Mouse (Mus musculus) CH12.LX (cell line): Measurements from ENCODE around the gene 4932438H23Rik.

Experiments
- CTCF ChIP-seq, 2 experiments: IDR thresholded peaks in 1 of 2; conservative IDR thresholded peaks in 1 of 2; 2 replicates each; pipeline ENCODE4 v1.5.1; 2011 to 2012; ENCODE audit warnings: low read depth in 2 of 2, low read length in 2 of 2, improper control_type of control experiment in 1 of 2, inconsistent platforms in 1 of 2, mild to moderate bottlenecking in 1 of 2, moderate library complexity in 1 of 2
- GABPA ChIP-seq: IDR thresholded peaks from 2 replicates; pipeline ENCODE4 v1.6.1; 2012; ENCODE audit warnings: low read depth, low read length, improper control_type of control experiment, inconsistent platforms; ENCODE audit not compliant: insufficient replicate concordance
- MAZ ChIP-seq: IDR thresholded peaks from 2 replicates; pipeline ENCODE4 v1.6.1; 2012; ENCODE audit warnings: low read depth, mild to moderate bottlenecking, inconsistent platforms, low read length, improper control_type of control experiment, moderate library complexity
- POLR2A ChIP-seq: IDR thresholded peaks from 2 replicates; pipeline ENCODE4 v1.6.1; 2011; ENCODE audit warnings: low read depth, mild to moderate bottlenecking, improper control_type of control experiment, low read length
- RCOR1 ChIP-seq: conservative IDR thresholded peaks from 2 replicates; pipeline ENCODE4 v1.6.1; 2012; ENCODE audit warnings: low read depth, mild to moderate bottlenecking, inconsistent platforms, low read length, improper control_type of control experiment
- ZKSCAN1 ChIP-seq: IDR thresholded peaks from 2 replicates; pipeline ENCODE4 v1.6.1; 2012; ENCODE audit warnings: low read depth, inconsistent platforms, low read length, improper control_type of control experiment, borderline replicate concordance
- ZMIZ1 ChIP-seq: IDR thresholded peaks from 2 replicates; pipeline ENCODE4 v1.6.1; 2012; ENCODE audit warnings: low read depth, mild to moderate bottlenecking, inconsistent platforms, low read length, improper control_type of control experiment

DNA sequence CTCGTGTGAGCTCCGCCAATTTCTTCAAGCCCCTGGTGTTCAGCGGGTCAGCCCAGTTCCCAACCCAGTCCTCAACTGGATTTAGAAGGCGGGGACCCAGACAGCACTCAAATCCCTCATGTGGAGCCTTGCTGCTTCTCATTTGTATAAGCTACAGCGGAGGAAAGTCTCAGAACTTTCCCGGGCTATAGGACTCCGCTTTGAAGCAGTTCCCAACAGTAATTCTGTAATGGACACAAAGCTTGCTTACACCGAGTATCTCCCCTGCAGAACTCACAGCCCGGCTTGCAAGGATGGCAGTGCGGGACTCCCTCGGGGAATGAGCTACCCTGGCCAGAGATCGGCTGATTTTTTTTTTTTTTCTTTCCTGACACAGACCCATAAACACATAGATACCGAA lies 45.1 kb upstream of the 4932438H23Rik start:
- TF ChIP-seq POLR2A (no peak), GABPA (no peak), ZKSCAN1 (no peak), CTCF (conservative IDR thresholded peaks at IDR 0.05 in 1 of 2, IDR thresholded peaks at IDR 0.05 in 1 of 2; ENCODE audit: low read depth in 2 of 2, low read length in 2 of 2) (no peak), RCOR1 (no peak), ZMIZ1 (no peak), MAZ (no peak)
